Mouse (Mus musculus): ENCODE data around the gene Ankrd34b. TPM values are rescaled to one million over a fixed set of nuclear protein-coding genes. Genes with fewer than 3 reads are reported as not detected.

The Ankrd34b gene
- 0.18 and 0.24 TPM in 2 replicates for polyA plus RNA-seq (2015; fragmentation: Nextera tagmentation; extraction: Ambion mirVana)

- ATAC-seq (peak; percentile 80), DNase-seq (ENCODE audit: low spot score) (peak; percentile 37)
- Histone ChIP-seq H3K4me3 (ENCODE audit: low read depth, low read length) (peak within 1 kb of the TSS; percentile 49), H3K4me2 (replicated peaks; ENCODE audit: low read depth, low read length) (peak within 1 kb of the TSS; percentile 95), H3K27me3 (replicated peaks; ENCODE audit: insufficient read depth, low read length) (peaks cover 21% of the 10 kb centered on the region), H3K9me3 (ENCODE audit: low read length) (no peaks in the 10 kb centered on the region), H3K4me1 (ENCODE audit: insufficient read depth, low read depth, low read length) (0 out of 2 replicates have a peak, but pooled peaks cover 5% of the 10 kb centered on the region), H3K36me3 (ENCODE audit: insufficient read depth, low read length) (no peaks in the 10 kb centered on the region), H3K9ac (replicated peaks; ENCODE audit: low read depth) (no peak within 1 kb of the TSS), H3K27ac (ENCODE audit: low read length) (no peak within 1 kb of the TSS)
- TF ChIP-seq EP300 (IDR thresholded peaks at IDR 0.05), result no peak
- TF ChIP-seq CTCF (IDR thresholded peaks at IDR 0.05), result no peak
- WGBS, result under 1% methylated on average over 37 of the region's 54 CpGs
These were observed at the start of gene Ankrd34b for GRCm38 (mm10) chr13:92425758-92426264. TSS of gene Ankrd34b (plus strand) at chr13:92425896.

DNA sequence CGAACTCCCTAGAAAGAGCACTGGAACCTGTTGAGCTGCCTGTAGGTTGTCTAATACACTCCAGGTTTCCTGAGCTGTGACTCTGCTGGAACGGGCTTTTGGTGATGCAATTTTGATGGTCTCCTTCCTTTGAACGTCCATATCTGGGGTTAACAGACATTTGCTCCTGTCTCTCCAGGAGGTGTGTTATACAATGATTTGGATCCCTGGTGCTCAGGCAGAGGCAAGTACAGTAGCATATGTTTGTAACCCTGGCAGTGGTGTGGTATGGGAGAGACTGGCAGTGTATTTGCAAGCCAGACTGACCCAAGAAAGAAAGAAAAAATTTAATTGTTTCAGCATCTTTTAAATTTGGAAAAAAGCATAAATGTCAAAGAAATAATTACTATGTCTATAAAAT, 38.3 kb upstream of the Ankrd34b start:
- Histone ChIP-seq H3K4me3 (ENCODE audit: low read depth, low read length) (no peak overlapping the region), H3K4me1 (ENCODE audit: insufficient read depth, low read depth, low read length) (no peaks in the 10 kb centered on the region), H3K4me2 (replicated peaks; ENCODE audit: low read depth, low read length) (no peak overlapping the region), H3K9ac (replicated peaks; ENCODE audit: low read depth) (no peak overlapping the region), H3K9me3 (ENCODE audit: low read length) (no peaks in the 10 kb centered on the region), H3K27me3 (replicated peaks; ENCODE audit: insufficient read depth, low read length) (no peaks in the 10 kb centered on the region), H3K36me3 (ENCODE audit: insufficient read depth, low read length) (no peaks in the 10 kb centered on the region), H3K27ac (ENCODE audit: low read length) (no peak overlapping the region)
- 74% methylated on average over 3 of the region's 3 CpGs for WGBS
- TF ChIP-seq EP300 (IDR thresholded peaks at IDR 0.05) (no peak), CTCF (IDR thresholded peaks at IDR 0.05) (no peak)
- ATAC-seq, result no peak
- no peak for DNase-seq (ENCODE audit: low spot score)

GRCm38 (mm10) chr13:92393047-92393661, 32.5 kb upstream of the Ankrd34b start:
- 44% methylated on average over 12 of the region's 12 CpGs for WGBS
- Histone ChIP-seq H3K27ac (ENCODE audit: low read length) (no peak overlapping the region), H3K4me1 (ENCODE audit: insufficient read depth, low read depth, low read length) (no peaks in the 10 kb centered on the region), H3K4me3 (ENCODE audit: low read depth, low read length) (no peak overlapping the region), H3K9me3 (ENCODE audit: low read length) (no peaks in the 10 kb centered on the region), H3K27me3 (replicated peaks; ENCODE audit: insufficient read depth, low read length) (no peaks in the 10 kb centered on the region), H3K4me2 (replicated peaks; ENCODE audit: low read depth, low read length) (no peak overlapping the region), H3K36me3 (ENCODE audit: insufficient read depth, low read length) (no peaks in the 10 kb centered on the region), H3K9ac (replicated peaks; ENCODE audit: low read depth) (no peak overlapping the region)
- TF ChIP-seq CTCF (IDR thresholded peaks at IDR 0.05) (no peak), EP300 (IDR thresholded peaks at IDR 0.05) (no peak)
- ATAC-seq, result no peak
- DNase-seq (ENCODE audit: low spot score), result peak; percentile 7

DNA sequence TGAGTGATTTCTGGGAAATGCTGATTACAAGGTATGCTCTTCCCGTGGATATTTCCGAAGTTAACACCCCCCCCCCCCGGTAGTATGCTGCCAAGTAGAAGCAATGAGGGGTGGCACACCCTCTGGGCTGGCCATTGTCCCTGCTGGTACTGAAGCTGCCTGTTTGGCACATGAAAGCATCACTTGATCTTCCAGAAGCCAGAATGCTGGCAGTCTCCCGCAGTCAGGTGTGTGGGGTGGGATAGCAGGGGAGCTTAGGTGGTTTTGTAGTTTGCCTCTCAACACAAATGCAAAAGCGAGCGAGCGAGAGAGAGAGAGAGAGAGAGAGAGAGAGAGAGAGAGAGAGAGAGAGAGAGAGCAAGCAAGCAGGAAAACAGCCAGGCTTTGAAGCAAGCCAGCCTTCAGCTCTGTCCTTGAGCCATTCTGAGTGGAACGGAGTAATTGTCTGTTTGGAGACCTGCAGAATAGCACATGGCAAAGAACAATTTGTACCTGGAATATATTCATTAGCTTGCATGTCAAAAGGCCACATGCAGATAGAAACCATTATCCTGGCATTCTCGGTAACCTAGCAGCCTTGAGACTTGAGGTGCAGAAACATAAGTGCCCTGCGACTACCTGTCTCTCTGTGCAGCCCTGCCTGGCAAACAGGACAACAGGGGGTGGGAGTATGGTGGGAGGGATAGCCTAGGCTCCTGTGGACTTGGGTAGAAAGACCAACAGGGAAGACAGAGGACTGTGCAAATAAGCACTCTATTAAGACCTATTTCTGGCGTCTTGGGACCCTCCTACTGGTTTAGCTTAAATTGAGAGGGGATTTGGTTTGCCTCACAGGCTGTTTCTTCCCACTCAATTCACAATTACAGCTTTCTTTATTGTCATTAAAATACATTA, 27.0 kb upstream of the Ankrd34b start:
- Histone ChIP-seq H3K4me1 (ENCODE audit: insufficient read depth, low read depth, low read length) (no peaks in the 10 kb centered on the region), H3K4me3 (ENCODE audit: low read depth, low read length) (no peak overlapping the region), H3K27me3 (replicated peaks; ENCODE audit: insufficient read depth, low read length) (no peaks in the 10 kb centered on the region), H3K36me3 (ENCODE audit: insufficient read depth, low read length) (no peaks in the 10 kb centered on the region), H3K9ac (replicated peaks; ENCODE audit: low read depth) (no peak overlapping the region), H3K4me2 (replicated peaks; ENCODE audit: low read depth, low read length) (no peak overlapping the region), H3K27ac (ENCODE audit: low read length) (no peak overlapping the region), H3K9me3 (ENCODE audit: low read length) (no peaks in the 10 kb centered on the region)
- DNase-seq (ENCODE audit: low spot score) (no peak), ATAC-seq (no peak)
- WGBS, result 62% methylated on average over 11 of the region's 11 CpGs
- TF ChIP-seq CTCF (IDR thresholded peaks at IDR 0.05), result no peak
- no peak for TF ChIP-seq EP300 (IDR thresholded peaks at IDR 0.05)

- 26% methylated on average over 2 of the region's 2 CpGs for WGBS
- no peaks in the 10 kb centered on the region for H3K4me1 ChIP-seq (ENCODE audit: insufficient read depth, low read depth, low read length)
- H3K4me2 ChIP-seq (replicated peaks; ENCODE audit: low read depth, low read length), result no peak overlapping the region
- no peaks in the 10 kb centered on the region for H3K9me3 ChIP-seq (ENCODE audit: low read length)
- peak; percentile 14 for DNase-seq (ENCODE audit: low spot score)
- H3K27me3 ChIP-seq (replicated peaks; ENCODE audit: insufficient read depth, low read length), result no peaks in the 10 kb centered on the region
- TF ChIP-seq CTCF (IDR thresholded peaks at IDR 0.05), result peak; percentile 43
- TF ChIP-seq EP300 (IDR thresholded peaks at IDR 0.05), result no peak
- no peak overlapping the region for H3K9ac ChIP-seq (replicated peaks; ENCODE audit: low read depth)
- no peak overlapping the region for H3K27ac ChIP-seq (ENCODE audit: low read length)
- peak; percentile 75 for ATAC-seq
- H3K4me3 ChIP-seq (ENCODE audit: low read depth, low read length), result no peak overlapping the region
- no peaks in the 10 kb centered on the region for H3K36me3 ChIP-seq (ENCODE audit: insufficient read depth, low read length)
These were observed 23.6 kb upstream of the Ankrd34b start for GRCm38 (mm10) chr13:92402063-92402462.

GRCm38 (mm10) chr13:92403496-92403895, 22.2 kb upstream of the Ankrd34b start:
- no peak overlapping the region for H3K9ac ChIP-seq (replicated peaks; ENCODE audit: low read depth)
- no peak for DNase-seq (ENCODE audit: low spot score)
- TF ChIP-seq EP300 (IDR thresholded peaks at IDR 0.05) (no peak), CTCF (IDR thresholded peaks at IDR 0.05) (no peak)
- no peak overlapping the region for H3K27ac ChIP-seq (ENCODE audit: low read length)
- H3K4me2 ChIP-seq (replicated peaks; ENCODE audit: low read depth, low read length), result no peak overlapping the region
- no peak for ATAC-seq
- no peak overlapping the region for H3K4me3 ChIP-seq (ENCODE audit: low read depth, low read length)
- no peaks in the 10 kb centered on the region for H3K9me3 ChIP-seq (ENCODE audit: low read length)
- no peaks in the 10 kb centered on the region for H3K27me3 ChIP-seq (replicated peaks; ENCODE audit: insufficient read depth, low read length)
- 64% methylated on average over 3 of the region's 3 CpGs for WGBS
- H3K36me3 ChIP-seq (ENCODE audit: insufficient read depth, low read length), result no peaks in the 10 kb centered on the region
- no peaks in the 10 kb centered on the region for H3K4me1 ChIP-seq (ENCODE audit: insufficient read depth, low read depth, low read length)
